Mouse (Mus musculus): ENCODE data around the gene Srgap1. TPM values are rescaled to one million over a fixed set of nuclear protein-coding genes. Genes with fewer than 3 reads are reported as not detected.

Srgap1 gene
- total RNA-seq, 2 experiments from 2014 or later: 1.6 TPM

DNA sequence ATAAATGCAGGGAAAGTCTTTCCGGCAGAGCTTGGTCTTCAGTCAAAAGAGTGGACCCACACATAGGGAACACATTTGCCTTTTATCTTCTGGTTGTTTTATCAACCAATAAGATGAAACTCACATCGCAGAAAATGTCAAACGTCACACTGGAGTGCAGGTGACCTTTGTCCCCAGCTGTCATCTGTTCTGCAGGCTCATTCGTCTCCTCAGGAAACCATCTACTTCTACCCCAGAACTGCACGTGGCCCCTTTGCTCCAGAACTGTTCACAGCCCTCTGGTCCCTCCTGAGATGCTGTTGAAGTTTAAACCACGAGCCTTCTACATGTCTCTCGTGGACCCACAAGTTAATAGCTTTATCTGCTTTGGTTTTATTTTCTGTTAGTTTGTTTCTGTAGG lies 168.3 kb downstream of the Srgap1 start:
- DNase-seq: no peak

DNA sequence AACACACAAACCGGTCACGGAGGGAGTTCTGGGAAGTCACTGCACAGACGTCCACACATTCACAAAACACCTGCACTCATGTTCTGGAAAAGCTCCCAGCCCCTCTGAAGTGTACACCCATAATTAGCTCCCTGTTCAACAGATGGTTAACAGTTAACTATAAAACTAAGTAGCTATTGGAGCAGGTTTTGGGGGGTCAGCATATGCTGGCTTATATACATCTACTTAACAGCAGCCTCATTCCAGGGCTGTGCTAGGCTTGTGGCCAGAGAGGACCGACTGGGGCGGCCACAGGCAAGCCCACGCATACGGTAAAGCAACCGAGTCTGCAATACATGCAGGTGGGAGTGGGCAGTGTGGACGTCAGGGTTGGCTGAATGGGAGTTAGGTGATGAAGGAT lies 169.2 kb downstream of the Srgap1 start:
- DNase-seq: no peak

DNA sequence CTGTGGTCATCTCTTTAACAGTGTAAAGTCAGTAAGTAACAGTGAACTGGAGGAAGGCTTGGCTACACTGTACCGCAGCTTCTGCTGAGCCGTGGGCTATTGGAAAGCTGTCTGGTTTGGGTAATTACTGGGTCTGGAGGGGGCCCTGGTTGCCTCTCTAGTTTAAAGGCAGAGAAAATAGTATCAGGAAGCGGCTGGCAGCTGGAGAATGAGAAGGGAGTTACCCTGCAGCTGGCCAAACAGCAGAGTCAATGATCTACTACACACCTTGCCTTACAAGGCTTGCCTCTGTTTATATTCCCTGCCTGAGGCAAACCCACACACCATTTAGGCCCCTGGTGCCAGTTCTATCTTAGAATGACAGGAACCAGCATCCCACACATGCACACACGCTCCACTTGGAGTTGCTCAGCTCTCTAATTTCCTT lies 174.0 kb downstream of the Srgap1 start:
- DNase-seq: no peak

DNA sequence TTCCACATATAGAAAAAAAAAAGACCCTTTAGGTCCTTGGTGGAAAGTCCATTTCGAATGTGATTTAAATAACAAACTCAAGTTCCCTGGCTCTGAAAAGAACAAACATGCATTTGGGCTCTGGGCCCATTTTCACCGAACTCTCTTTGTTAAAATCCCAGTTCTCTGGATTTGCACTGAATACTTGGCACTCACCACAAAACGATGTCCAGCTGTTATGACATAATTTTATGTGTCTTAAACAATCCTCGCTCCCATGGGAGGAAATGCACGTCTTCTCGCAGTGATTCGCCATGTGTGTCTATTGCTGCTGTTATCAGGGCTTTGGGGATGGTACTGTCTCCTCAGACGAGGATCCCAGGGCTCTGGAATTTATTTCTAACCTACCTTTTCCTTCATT lies 177.2 kb downstream of the Srgap1 start:
- peak; percentile 14 to 21 for DNase-seq

DNA sequence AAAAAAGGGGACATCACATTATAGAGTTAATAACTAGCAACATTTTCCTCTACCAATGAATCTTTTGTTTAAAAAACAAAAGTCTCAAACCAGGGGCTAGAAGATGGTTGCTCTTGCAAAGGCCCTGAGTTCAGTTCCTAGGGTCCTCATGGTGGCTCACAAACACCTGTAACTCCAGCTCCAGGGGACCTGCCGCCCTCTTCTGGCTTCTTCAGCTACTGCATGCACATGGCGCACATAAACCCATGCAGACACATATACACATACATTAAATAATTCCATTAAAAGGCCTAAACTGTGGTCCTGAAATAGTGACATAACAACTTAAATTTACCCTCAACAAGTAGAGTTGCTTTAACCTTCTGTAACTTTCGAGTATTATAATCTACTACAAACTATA lies 178.9 kb downstream of the Srgap1 start:
- no peak for DNase-seq

DNA sequence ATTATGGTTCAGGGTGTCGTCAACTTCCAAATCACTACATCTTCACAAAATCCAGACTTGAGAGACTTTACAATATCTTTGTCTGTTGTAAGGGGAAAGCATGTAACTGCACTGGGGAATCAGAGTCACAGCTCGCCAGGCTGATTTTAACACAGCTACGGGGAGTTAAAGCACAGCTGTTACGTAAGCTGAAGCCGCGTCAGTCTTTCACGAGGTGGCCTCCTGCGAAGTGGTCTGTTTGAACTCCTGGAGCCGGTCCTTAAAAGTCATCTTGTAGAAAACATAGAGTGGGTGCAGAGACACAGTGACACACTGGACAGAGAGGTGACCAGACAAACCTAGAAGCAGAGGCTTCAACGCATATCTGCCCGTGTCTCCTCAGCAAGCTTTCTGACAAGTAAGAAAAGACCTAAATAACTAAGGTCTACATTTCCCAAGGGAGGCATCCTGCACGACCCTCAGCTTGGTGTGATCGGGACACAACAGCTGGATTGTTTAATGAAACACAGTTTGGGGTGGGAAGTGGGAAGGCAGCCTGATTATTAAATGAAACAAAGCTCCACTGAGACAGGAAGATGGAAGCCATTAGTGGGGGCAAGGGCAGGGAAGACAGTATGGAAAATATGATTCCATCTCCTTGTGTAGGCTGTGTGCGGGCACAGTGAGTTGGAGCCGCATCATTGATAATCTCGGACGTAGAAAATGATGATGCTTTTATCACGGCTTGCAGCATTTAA lies 181.4 kb downstream of the Srgap1 start:
- no peak for DNase-seq

DNA sequence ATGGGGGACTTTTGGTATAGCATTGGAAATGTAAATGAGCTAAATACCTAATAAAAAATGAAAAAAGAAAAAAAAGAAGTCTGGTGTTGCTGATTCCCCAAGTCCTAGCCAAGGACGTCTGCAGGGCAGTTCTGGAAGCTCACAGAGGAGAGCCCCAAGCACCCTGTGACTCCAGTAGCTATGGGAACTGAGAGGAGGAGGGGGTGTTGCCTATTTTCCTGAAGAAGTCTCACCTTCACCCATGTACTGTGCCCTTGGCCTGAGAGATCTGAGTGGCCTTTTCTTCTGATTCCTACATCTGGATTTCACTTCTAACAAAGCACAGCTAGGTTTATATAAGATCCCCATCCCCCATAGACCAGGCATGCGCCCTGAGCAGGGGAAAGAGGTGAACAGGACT lies 186.2 kb downstream of the Srgap1 start:
- no peak for DNase-seq

DNA sequence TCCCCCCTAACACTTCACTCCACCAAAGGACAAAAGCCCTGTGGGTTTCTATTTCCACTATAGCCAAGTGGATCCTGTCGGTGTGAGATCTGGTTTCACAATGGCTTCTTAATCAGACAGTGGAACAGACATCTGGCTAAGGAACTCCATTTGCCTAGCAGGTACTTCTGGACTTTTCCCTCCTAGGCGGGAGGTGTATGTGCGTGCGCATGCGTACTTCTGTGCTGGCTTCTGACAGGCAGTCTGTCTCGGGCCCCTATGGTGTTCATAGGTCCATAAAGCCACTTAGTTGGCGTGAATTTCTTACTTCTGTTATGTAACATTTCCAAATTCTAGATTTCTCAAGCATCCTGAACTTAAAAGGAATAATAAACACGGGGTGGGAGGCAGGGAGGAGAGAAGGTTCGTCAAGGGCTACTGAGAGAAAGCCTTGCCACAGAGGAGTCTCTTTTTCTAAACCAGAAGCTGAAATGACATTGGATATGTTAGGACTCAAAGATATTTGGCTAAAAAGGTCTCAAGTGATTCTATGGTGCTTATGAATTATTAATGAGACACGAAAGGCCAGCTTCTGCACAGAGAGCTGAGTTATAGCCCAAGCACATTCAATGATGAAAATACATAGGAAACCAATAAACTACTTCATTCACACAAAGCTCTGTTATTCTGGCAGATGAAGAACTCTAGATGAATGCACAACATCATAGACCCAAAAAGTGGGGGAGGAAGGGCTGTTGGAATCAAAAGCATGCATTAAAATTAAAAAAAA lies 187.1 kb downstream of the Srgap1 start:
- no peak for DNase-seq

DNA sequence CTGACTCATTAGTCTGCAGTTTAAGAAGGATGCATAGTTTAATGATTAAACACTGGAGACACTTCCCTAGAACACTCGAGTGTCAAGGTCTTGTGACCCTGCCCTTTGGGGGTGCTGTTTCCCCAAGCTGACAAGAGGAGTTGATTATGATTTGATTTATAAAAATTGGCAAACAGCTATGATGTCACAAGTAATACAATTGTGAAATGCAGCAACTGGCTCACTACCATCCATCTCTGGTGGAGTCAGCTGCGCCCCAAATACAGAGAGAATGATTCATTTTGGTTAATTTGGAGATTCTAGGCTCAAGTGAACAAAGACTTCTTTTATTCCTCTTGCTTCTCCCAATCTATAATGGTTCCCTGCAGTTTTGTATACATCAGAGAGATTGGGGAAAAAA lies 188.2 kb downstream of the Srgap1 start:
- DNase-seq: no peak

DNA sequence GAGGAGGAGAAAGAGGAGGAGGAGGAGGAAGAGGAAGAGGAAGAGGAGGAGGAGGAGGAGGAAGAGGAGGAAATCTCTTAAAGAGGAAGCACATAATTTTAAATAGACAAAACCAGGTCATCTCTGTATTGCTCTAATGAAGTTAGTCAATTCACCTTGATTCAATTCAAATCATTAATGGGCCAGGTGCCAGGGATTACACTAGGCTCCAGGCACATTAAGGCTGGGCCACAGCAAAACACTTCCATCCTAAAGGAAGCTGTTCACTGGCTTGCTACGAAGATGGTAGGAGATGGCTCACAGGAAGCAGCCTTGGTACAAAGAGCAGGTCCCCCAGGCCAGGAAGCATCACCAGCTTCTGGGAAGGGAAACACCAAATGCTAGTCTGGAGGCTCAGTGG lies 189.0 kb downstream of the Srgap1 start:
- DNase-seq: no peak

DNA sequence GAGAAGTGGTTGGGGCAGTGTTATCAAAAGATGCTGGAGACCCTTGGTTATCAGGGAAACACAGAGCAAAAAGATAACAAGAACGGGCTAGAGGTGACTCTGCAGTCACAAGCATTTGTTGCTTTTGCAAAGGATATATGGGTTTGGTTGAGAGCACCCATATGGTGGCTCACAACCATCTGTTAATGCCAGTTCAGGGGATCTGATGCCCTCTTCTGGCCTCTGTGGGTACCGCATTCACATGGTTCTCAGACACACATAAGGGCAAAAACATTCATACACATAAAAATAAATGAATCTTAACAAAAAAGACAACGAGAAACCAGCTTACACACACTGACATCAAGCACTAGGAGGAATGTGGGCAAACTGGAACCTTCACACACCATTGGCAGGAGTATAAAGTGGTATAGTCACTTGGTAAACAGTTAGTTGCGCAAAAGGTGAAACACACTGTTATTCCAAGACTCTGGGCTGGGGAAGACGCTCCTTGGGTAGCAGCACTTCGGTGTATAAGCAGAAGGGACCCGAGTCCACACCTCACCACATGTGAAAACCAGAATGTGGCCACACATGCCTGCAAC lies 191.2 kb downstream of the Srgap1 start:
- peak in 1 of 2 experiments; percentile 22 for DNase-seq

DNA sequence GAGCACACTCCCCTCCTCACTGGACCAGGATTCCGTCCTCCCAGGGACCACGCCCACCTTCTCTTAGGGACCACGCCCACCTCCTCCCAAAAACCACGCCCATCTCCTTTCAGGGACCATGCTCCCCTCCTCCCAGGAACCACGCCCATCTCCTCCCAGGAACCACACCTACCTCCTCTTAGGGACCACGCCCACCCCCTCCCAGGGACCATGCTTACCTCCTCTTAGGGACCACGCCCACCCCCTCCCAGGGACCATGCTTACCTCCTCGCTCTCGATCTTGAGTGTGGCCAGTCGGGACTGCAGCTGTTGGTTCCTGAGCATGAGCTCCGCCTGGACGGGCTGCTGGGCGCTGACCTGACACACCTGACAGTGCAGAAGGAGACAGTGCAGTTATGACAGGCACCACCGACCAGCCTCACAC lies 193.7 kb downstream of the Srgap1 start:
- DNase-seq: no peak

DNA sequence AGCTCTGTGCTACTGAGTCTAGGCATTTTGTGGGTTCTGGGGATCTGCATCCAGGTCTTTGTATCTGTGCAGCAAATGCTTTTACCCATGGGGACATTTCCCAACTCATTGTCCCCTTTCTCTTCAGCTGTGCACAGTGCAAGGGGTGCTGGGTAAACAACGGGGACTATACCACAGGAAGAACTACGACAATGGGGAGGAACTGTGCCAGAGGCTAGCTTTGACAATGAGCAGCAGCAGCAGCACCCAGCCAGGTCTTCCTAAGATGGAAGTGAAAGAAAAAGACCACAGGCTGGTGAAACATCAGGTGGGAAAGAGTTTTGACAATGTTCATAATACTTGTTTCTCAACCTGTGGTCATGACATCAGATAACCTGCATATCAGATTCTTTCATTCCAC lies 197.6 kb downstream of the Srgap1 start:
- DNase-seq: peak in 1 of 2 experiments; percentile 15

DNA sequence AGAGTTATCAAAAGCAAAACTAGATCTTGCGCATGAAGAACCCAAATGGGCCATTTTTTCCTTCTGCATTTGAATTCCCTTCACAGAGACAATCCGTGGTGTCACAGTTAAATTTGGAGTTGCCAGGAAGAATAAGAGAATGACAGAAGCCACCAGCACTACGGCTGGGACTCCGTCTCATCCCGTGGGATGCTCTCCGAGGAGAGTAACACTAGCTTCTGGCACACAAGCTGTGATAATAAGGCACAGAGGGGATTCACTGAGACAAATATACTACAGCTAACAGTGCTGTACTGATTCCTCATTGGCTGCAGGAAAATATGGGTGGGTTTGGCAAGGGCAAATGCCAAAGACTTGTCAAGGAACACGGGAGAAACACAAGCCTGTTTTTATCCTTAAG lies 201.4 kb downstream of the Srgap1 start:
- DNase-seq: no peak

DNA sequence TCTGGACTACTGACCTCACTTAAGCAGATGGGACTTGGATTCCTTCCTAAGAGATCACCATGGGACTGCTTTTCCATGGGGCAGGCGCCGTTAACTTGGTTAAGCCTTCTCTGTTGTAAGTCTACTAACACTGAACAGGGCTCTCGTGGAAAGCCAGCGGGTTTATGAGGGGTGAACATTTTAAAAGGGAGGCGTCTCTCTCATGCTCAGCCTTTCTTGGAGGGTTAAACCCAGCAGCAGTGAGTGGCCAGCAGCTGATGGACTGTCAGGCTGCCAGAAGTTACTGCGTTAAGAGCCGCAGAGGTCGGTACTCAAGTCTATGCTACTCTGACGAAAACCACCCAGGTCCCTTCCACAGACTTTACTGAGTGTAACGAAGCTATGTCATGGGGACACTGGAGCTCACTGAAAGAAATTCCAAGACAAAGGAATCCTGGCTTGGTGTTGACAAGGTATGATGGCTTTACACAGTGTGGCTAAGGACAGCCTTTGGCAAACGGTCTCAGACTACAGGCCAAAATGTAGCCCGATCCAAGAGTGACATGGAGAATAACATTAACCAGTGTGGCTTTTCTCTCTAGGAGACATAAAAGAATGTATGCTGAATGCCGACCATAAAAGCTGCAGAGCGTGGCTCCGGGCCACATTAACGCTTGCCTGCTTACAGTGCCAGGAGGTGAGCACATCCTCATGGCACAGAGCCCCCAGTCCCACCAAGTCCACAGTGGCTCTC lies 209.8 kb downstream of the Srgap1 start:
- peak; percentile 64 to 72 for DNase-seq

DNA sequence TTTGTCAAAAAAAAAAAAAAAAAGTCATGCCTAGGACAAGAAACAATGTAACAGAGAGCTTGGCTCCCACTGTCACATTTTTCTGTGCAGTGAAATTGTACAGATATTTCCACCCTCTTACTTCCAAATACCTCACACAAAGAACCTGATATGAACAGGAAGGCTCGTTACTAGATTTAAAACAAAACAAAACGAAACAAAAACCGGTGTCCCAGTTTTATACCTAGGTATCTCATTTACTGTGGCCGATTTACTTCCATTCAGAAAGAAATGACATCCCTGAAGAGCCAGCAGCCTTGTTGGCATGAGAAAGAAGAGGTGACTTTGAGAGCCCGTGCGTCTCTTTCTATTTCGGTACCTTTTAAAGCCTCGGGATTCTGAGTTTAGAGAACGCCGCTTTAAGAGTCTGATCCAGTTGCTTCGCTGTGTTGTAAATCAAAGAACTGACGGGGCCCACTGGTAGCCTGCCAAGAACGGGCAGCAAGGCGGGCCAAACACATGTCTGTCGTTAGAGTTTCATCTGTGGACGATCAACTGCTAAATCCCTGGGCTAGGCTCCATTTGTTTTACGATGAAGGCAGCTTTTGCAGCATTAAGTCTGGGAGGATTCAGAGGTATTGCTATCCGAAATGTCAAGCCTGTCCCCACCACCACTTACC lies 210.5 kb downstream of the Srgap1 start:
- DNase-seq: peak; percentile 77 to 81

DNA sequence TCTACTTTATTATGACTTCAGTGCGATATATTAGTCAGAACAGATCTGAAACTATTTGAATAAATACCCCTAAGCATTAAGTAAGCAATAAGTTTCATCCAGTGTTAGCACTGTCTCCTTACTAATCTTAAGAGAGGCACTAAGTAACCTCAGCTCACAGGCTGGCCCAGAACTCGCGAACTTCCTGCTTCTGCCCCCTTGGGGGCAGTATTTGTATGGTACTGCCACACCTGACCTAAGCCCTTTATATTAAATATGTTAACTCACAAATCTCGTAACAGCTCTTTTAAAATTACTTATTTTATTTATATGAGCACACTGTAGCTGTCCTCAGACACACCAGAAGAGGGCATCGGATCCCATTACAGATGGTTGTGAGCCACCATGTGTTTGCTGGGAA lies 213.7 kb downstream of the Srgap1 start:
- no peak for DNase-seq

DNA sequence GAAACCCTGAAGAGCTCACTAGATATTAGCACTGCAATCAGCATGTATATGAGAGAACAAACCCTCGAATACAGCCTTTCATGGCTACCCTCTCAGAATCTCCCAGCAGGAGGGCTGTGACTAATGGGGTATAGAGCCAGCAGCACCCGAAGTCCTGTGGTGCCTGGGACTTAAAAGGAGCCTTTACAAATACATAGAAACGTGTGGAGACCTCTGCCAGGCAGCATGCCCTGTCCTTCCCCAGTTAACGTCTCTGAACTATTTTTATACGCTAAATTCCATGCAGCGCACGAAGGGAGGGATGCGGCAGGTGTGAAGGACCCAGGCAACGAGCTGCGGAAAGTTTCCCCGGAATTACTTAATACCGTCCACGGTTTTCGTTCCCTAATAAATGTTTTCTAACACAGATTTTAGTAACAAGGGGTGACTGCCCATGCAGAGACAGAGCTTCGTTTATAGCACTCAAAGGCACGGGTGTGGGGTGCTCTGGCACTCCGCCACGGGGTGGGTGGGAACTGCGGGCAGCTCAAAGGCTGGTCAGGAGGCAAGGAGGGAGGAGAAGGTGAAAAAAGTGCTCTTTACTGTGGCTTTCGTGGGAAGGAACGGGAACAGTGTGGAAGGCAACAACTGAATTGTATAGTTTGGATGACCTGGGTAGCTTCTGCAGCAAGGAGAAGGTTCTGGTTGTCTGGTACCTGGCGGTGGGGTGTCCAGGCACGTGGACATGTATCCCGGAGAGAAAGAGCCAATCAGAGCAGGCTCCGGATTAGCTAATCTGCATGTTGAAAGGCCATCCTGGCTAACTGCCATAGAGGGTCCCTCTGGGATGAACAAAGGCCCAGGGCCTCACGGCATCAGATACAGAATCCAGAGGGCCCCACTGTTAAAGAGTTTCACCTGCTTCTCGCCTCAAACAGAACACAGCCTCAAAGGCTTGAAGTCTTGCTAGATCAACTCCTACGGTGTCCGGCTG lies 216.5 kb downstream of the Srgap1 start:
- DNase-seq: no peak

DNA sequence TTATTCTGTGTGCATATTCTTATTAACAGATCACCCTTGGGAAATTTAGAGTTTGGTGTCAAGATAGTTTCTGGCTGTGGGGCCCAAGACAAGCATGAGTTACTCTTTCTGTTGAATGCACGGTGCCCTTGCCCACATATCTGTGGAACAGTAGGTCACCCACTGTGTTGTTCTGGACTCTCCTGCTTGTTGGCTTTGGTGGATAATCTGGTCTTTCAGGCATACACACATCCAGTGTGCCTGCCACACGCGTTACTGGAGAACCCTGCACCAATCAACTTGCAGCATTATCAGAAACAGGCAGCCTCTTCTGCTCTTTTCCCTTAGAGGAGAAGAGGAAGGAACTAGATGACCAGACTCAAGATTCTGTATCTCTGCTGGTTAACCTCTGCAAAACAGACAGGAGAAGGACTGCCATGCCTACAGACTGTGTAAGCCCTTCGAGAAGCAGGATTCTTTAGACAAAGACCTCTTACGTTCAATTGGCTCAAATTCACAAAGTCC lies 217.3 kb downstream of the Srgap1 start:
- no peak for DNase-seq

DNA sequence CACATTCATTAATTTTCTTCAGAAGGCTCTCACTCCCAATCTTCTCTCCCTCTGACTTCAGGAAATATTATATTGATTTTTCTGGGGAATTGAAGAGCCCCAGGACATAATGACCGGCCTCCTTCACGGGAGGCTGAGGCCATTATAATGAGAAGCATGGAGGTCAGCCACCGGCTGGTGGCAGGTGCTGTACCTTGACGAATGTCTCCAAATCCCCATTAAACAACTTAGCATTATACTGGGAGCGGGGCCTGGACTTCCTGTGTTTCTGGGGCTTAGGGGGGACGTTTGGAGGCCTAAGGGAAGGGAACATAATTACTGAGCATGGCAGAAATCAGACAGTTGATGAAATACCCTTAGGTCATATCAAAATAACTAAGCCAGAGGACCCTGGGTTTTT lies 218.1 kb downstream of the Srgap1 start:
- DNase-seq: no peak

DNA sequence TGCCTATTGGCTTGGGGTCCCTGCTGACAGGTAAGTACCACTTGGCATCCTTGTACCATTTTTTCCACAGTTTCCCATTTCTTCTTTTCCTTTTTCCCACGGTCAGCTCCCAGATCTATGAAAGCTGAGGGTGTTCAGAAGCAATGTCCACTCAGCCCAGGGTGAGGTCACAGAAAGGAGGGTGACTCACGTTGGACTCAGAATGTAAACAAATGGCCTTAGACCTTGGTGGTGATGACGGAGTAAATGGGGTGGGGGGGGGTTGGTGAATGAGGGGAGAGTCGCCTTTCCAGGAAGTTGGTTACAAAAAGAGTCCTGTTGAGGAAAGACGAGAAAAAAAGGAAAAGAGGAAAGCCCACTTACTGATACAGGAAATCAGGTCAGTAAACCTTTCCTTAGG lies 224.4 kb downstream of the Srgap1 start:
- DNase-seq: no peak

All from heart, adult 18-20 months (tissue).